Mouse (Mus musculus) embryonic stem cell, embryonic (primary cell): Measurements from ENCODE around the gene Lhfp.

ENCODE experiments used
- CTCF ChIA-PET, 4 experiments: fragments of 300-600 bp in 2 of 4; fragments of 350-600 bp in 2 of 4; sonication (Branson Sonifier 250); formaldehyde crosslinking; loops; one replicate each; lab custom pipeline; 2022; ENCODE audit warnings: inconsistent platforms in 2 of 4; lab: Charles Lee
- POLR2A ChIA-PET, 4 experiments: fragments of 300-600 bp in 2 of 4; fragments of 350-600 bp in 2 of 4; sonication (Branson Sonifier 250); formaldehyde crosslinking; loops; one replicate each; lab custom pipeline; 2022; ENCODE audit warnings: antibody characterized with exemption in 4 of 4, inconsistent platforms in 1 of 4; lab: Charles Lee

Gene Lhfp

GRCm38 (mm10) chr3:53041411-53042239 is at the start of gene Lhfp:
Gene Lhfp, plus strand, starts transcription at chr3:53041528.
- CTCF ChIA-PET, result interaction anchor here (0.6 to 5.8 kb wide), 12 partner anchors 8 to 1661 kb away, joined by 3 to 27 read pairs (median 4); no protein-coding TSS in a partner anchor
- POLR2A ChIA-PET, result interaction anchor here in 3 of 4 experiments (0.6 to 1.9 kb wide), 9 partner anchors 8 to 421 kb away, joined by 3 to 7 read pairs (median 4); partner anchors contain the start of genes Cog6 (in 1 of the 3) and Nhlrc3 (in 1 of the 3)

DNA sequence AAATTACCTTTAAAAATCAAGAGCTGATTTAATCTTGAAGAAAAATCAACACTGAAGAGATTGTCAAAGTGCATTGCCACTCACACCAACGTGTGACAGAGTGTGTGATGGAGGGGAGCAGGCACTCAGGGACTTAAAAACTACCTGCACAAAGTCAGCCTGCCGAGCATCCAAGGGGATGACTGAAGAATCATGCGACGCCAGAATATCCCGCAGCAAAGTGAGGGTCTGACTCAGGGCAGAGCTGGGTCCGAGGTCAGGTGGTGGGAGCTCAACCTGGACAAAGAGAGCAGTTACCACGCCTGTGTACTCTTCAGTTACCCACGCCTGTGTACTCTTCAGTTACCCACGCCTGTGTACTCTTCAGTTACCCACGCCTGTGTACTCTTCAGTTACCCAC is 48.0 kb upstream of the Lhfp start:
- POLR2A ChIA-PET, result no interaction called here
- CTCF ChIA-PET, result interaction anchor here in 3 of 4 experiments (0.6 to 0.7 kb wide), 5 partner anchors 13 to 152 kb away, joined by 3 to 4 read pairs (median 3); no protein-coding TSS in a partner anchor

- CTCF ChIA-PET, result interaction anchor here in 2 of 4 experiments (0.6 to 1.3 kb wide), 3 partner anchors 19 to 446 kb away, joined by 3 to 4 read pairs (median 4); no protein-coding TSS in a partner anchor
- POLR2A ChIA-PET, result no interaction called here
These were observed 46.7 kb upstream of the Lhfp start for GRCm38 (mm10) chr3:52994666-52995065.

GRCm38 (mm10) chr3:52996635-52997034 is 44.7 kb upstream of the Lhfp start:
- POLR2A ChIA-PET, result no interaction called here
- CTCF ChIA-PET, result no interaction called here

DNA sequence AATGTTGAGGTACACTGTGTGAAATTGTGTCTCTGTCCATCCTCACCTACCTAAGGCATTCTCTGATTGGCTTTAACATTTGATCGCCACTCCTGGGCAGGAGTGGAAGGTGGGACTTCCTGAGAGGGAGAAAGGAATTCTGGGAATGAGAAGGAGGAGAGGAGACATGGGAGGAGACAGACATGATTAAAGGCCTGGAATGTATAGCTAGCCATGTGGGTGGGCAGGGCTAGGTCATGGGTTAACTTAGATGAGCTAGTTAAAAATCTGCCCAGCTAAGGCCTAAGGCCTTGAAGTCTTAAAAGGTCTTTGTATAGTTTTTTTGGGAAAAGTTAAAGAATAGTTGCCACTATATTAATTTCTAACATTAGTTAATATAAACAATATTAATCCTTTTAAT is 43.9 kb upstream of the Lhfp start:
- POLR2A ChIA-PET, result interaction anchor here in 1 of 4 experiments (0.6 kb wide), 1 partner anchor 195 kb away, joined by 4 read pairs; no protein-coding TSS in a partner anchor

DNA sequence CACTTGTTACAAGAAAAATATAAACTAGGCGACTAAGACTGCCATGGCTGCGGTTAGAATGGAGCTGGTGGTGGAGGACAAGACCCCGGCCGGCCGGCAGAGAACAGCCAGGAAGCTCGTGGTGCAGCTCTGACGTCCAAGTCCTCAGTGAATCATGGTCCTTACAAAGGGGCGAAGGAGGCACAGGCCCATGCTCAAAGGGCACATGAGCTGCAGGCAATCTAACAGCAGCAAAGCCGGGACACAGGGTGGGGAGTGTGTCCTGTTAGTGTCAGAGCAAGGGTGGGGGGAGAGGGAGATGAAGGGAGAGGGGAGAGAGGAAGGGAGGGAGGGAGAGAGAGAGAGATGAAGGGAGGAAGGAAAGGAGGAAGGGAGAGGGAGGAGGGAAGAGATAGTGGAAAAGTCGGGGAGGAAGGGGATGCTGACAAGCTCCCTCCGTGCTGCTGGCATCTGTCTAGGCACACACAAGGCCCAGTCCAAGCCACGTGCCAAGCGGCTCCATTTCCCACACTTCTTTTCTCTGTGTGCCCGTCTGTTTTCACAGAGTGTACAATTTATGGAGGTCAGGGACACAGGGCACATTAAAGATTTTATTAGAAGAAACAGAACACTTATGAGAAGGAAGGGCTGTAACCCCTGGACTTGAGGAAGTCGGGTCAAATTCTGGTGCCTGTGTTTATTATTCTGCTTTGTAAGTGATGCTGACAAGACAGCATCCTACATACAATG is 42.1 kb upstream of the Lhfp start:
- ChIA-PET CTCF (interaction anchor here in 2 of 4 experiments (0.6 to 1.5 kb wide), 2 partner anchors 30 to 155 kb away, joined by 3 to 6 read pairs; no protein-coding TSS in a partner anchor), POLR2A (interaction anchor here in 2 of 4 experiments (0.6 to 0.7 kb wide), 2 partner anchors 429 to 492 kb away, joined by 3 to 6 read pairs; no protein-coding TSS in a partner anchor)

More for the DNA sequence above, 43.9 kb upstream of the Lhfp start:
- CTCF ChIA-PET, result no interaction called here

GRCm38 (mm10) chr3:52999996-53000395 is 41.3 kb upstream of the Lhfp start:
- ChIA-PET CTCF (interaction anchor here in 1 of 4 experiments (1.5 kb wide), 1 partner anchor 29 kb away, joined by 3 read pairs; no protein-coding TSS in a partner anchor), POLR2A (no interaction called here)

- POLR2A ChIA-PET, result interaction anchor here in 1 of 4 experiments (0.5 kb wide), 1 partner anchor 52 kb away, joined by 8 read pairs; no protein-coding TSS in a partner anchor
- CTCF ChIA-PET, result no interaction called here
These were observed 39.3 kb upstream of the Lhfp start for GRCm38 (mm10) chr3:53002076-53002475.

- POLR2A ChIA-PET, result interaction anchor here in 1 of 4 experiments (0.7 kb wide), 1 partner anchor 164 kb away, joined by 3 read pairs; no protein-coding TSS in a partner anchor
- CTCF ChIA-PET, result interaction anchor here (0.6 to 1.2 kb wide), 9 partner anchors 15 to 529 kb away, joined by 3 to 6 read pairs (median 4); no protein-coding TSS in a partner anchor
These were observed 36.8 kb upstream of the Lhfp start for GRCm38 (mm10) chr3:53004406-53005114.

- CTCF ChIA-PET, result interaction anchor here in 1 of 4 experiments (0.5 kb wide), 1 partner anchor 164 kb away, joined by 6 read pairs; no protein-coding TSS in a partner anchor
- POLR2A ChIA-PET, result interaction anchor here in 1 of 4 experiments (1.4 kb wide), 1 partner anchor 9 kb away, joined by 4 read pairs; the partner anchor contains the start of gene Cog6
These were observed 33.9 kb upstream of the Lhfp start for GRCm38 (mm10) chr3:53007411-53007810.

- ChIA-PET CTCF (interaction anchor here (0.6 to 3.3 kb wide), 6 partner anchors 12 to 111 kb away, joined by 3 to 16 read pairs (median 3); no protein-coding TSS in a partner anchor), POLR2A (interaction anchor here in 3 of 4 experiments (0.5 to 2.4 kb wide), 6 partner anchors 9 to 108 kb away, joined by 3 to 7 read pairs (median 4); partner anchors contain the start of gene Lhfp (in 2 of the 3))
These were observed 24.6 kb upstream of the Lhfp start, which contains the start of gene Cog6 for GRCm38 (mm10) chr3:53016436-53017340. Gene Cog6, minus strand, starts transcription at chr3:53017237.

- ChIA-PET POLR2A (no interaction called here), CTCF (no interaction called here)
These were observed 14.0 kb upstream of the Lhfp start for GRCm38 (mm10) chr3:53027333-53027732.

DNA sequence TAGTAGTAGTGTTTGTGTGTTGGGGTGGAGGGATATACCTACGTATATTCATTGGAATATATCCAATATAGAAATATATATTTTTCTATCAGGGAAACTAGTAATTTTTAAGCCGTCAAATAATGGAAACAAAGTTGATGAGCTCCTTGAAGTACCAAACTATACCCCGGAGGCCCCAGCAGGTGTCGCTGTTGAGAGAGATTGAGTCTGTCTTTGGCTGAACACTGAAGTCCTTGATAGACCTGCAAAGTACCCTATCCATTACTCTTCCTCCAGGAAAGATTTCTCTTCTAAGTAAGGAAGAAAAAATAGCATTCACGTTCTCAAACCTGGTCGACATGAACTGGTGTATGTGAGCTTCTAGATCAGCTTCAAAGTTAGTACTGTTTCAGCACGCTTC is 12.3 kb upstream of the Lhfp start:
- POLR2A ChIA-PET, result interaction anchor here in 3 of 4 experiments (0.6 to 1.4 kb wide), 4 partner anchors 12 to 23 kb away, joined by 3 to 4 read pairs (median 4); partner anchors contain the start of gene Lhfp (in 2 of the 3)

GRCm38 (mm10) chr3:53031586-53031985 is 9.7 kb upstream of the Lhfp start:
- ChIA-PET POLR2A (interaction anchor here in 3 of 4 experiments (0.6 to 1.0 kb wide), 3 partner anchors 8 to 449 kb away, joined by 3 read pairs; partner anchors contain the start of gene Lhfp (in 1 of the 3)), CTCF (interaction anchor here (0.5 to 1.0 kb wide), 4 partner anchors 203 to 918 kb away, joined by 3 to 6 read pairs (median 3); partner anchors contain the start of gene Frem2 (in 1 of the 4))

More for the DNA sequence above, 12.3 kb upstream of the Lhfp start:
- CTCF ChIA-PET, result interaction anchor here (0.5 to 1.9 kb wide), 54 partner anchors 11 to 464 kb away, joined by 3 to 27 read pairs (median 4); partner anchors contain the start of genes Lhfp (in 3 of the 4), Cog6 (in 2 of the 4), Nhlrc3 (in 1 of the 4) and Proser1 (in 1 of the 4)

DNA sequence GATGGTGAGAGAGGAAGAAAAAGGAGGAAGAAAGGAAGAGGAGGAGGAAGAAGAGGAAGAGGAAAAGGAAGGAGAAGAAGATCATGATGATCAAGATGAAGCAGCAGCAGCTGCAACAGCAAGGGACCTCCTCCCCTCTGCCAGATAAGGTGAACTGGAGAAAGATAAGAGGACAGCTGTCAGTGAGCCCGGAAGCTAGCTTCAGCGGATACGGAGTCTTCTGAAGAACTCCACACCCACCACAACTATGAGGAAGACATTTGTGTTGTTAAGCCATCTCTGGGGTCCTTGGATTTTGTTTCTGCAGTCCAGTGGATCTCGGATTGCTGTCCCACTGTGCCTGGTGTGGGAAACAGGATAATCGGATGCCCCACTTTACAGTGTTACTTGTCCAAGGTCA is 8.9 kb upstream of the Lhfp start:
- ChIA-PET CTCF (interaction anchor here in 3 of 4 experiments (0.6 to 2.2 kb wide), 3 partner anchors 9 to 51 kb away, joined by 5 to 8 read pairs (median 6); partner anchors contain the start of gene Lhfp (in 1 of the 3)), POLR2A (interaction anchor here in 2 of 4 experiments (0.9 to 1.2 kb wide), 2 partner anchors 9 to 10 kb away, joined by 3 to 4 read pairs; partner anchors contain the start of gene Lhfp (in 1 of the 2))

- ChIA-PET CTCF (interaction anchor here in 3 of 4 experiments (0.6 to 2.2 kb wide), 5 partner anchors 8 to 1160 kb away, joined by 3 to 8 read pairs (median 5); partner anchors contain the start of gene Lhfp (in 1 of the 3)), POLR2A (interaction anchor here in 2 of 4 experiments (0.9 to 1.2 kb wide), 2 partner anchors 9 to 69 kb away, joined by 3 to 4 read pairs; no protein-coding TSS in a partner anchor)
These were observed 7.9 kb upstream of the Lhfp start for GRCm38 (mm10) chr3:53033448-53033847.
